Mouse (Mus musculus): ENCODE data around the gene Celf2.

DNA sequence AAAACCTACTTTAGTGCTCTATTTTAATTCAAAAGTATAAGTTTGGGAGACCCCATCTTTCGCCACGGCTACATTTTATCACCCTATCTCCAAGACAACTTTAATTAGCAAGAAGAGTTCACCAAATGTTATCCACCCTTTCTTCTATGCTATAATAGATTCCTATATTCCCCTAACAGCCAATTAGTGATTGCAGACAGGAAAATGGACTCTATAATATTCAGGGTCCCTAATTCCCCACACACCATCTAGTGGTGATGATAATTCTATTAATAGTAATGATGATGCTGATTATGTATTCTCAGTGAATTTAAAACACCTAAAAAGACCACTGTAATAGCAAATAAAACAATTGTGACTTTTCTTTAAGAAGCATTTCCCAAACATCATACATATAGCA, 739.1 kb downstream of the Celf2 start:
- no peak for TF ChIP-seq POLR2A (IDR thresholded peaks at IDR 0.05; ENCODE audit: low read depth, low read length)
- no peak for TF ChIP-seq CTCF (IDR thresholded peaks at IDR 0.05; ENCODE audit: extremely low read depth, insufficient read depth, insufficient read length, insufficient replicate concordance)
